Mouse (Mus musculus) urinary bladder, postnatal 0 days (tissue): ENCODE results near the gene Serinc4. TPM values are rescaled to one million over a fixed set of nuclear protein-coding genes. Genes with fewer than 3 reads are reported as not detected.

Experiments
- microRNA-seq: library from miRNA; unstranded; fragments of <30 nt; microRNA quantifications from one replicate; pipeline ENCODE4, GENCODE M21; 2016
- polyA plus RNA-seq: library from polyadenylated mRNA; unstranded; fragments of >200 nt; fragmentation: Nextera tagmentation; extraction: Ambion mirVana; gene quantifications from 2 replicates; pipeline ENCODE4 v1.2.1, GENCODE M21; 2015

Serinc4 gene
- 0.06 and 0.17 TPM in 2 replicates for polyA plus RNA-seq

GRCm38 (mm10) chr2:121456692-121457642, at the start of gene Serinc4:
TSS of gene Serinc4 (minus strand) at chr2:121456781.

GRCm38 (mm10) chr2:121473301-121474179, 17.0 kb upstream of the Serinc4 start, which contains the start of gene Mfap1b:
TSS of gene Mfap1b (minus strand) at chr2:121474067.

GRCm38 (mm10) chr2:121452990-121453389, 3.6 kb downstream of the Serinc4 start, which contains the start of gene Hypk:
TSS of gene Hypk (plus strand) at chr2:121453290.

GRCm38 (mm10) chr2:121448739-121449535, 7.6 kb downstream of the Serinc4 start, which contains the start of gene Serf2:
TSS of gene Serf2 (plus strand) at chr2:121449195.

GRCm38 (mm10) chr2:121444178-121444577, 12.4 kb downstream of the Serinc4 start, which contains the start of gene Ell3:
TSS of gene Ell3 (minus strand) at chr2:121444278.

GRCm38 (mm10) chr2:121413387-121414042, 43.1 kb downstream of the Serinc4 start, which contains the start of the genes Pdia3 and Catsper2:
TSS of gene Pdia3 (plus strand) at chr2:121413775.
TSS of gene Catsper2 (minus strand) at chr2:121413792.

Small RNA genes within 50 kb of the gene (microRNA-seq; reads per million reads assigned to microRNA genes)
- not detected for gene Gm22953

Other genes with a start within 250 kb of the Serinc4 start
- gene Trp53bp1, start 185.4 kb downstream of the Serinc4 start, polyA plus RNA-seq = 15.2 and 16.1 TPM in 2 replicates
- gene Map1a, start 167.2 kb downstream of the Serinc4 start, polyA plus RNA-seq = 5.1 and 7.2 TPM in 2 replicates
- gene Ppip5k1, start 101.4 kb downstream of the Serinc4 start, polyA plus RNA-seq = 8.2 and 8.4 TPM in 2 replicates
- gene Ckmt1, start 99.1 kb downstream of the Serinc4 start, polyA plus RNA-seq = 25.7 and 29.6 TPM in 2 replicates
- gene Strc, start 69.6 kb downstream of the Serinc4 start, polyA plus RNA-seq = not detected in 2 replicates
- gene Pdia3, start 43.0 kb downstream of the Serinc4 start, polyA plus RNA-seq = 344 and 398 TPM in 2 replicates
- 1.2 and 2.3 TPM in 2 replicates for gene Catsper2, start 43.0 kb downstream of the Serinc4 start, polyA plus RNA-seq
- gene Ell3, start 12.5 kb downstream of the Serinc4 start, polyA plus RNA-seq = 1.7 and 2.0 TPM in 2 replicates
- 369 and 420 TPM in 2 replicates for gene Serf2, start 7.6 kb downstream of the Serinc4 start, polyA plus RNA-seq
- 64.0 and 65.0 TPM in 2 replicates for gene Hypk, start 3.5 kb downstream of the Serinc4 start, polyA plus RNA-seq
- gene Mfap1b, start 17.3 kb upstream of the Serinc4 start, polyA plus RNA-seq = 26.0 and 30.9 TPM in 2 replicates
- 12.4 and 13.6 TPM in 2 replicates for gene Mfap1a, start 49.9 kb upstream of the Serinc4 start, polyA plus RNA-seq
- gene Wdr76, start 49.9 kb upstream of the Serinc4 start, polyA plus RNA-seq = 2.6 and 2.7 TPM in 2 replicates